Mouse (Mus musculus) C2C12 (cell line): ENCODE results near the gene 4930503B20Rik. TPM values are rescaled to one million over a fixed set of nuclear protein-coding genes. Genes with fewer than 3 reads are reported as not detected.

ENCODE experiments used
- H3K27me3 ChIP-seq: one replicate; pipeline ENCODE4 v1.6.1; 2011; ENCODE audit not compliant: control insufficient read depth, insufficient read depth, insufficient read length
- H3K36me3 ChIP-seq: one replicate; pipeline ENCODE4 v1.6.1; 2011; ENCODE audit not compliant: control insufficient read depth, insufficient read depth
- H3K4me3 ChIP-seq: one replicate; pipeline ENCODE4 v1.5.1; 2011; ENCODE audit warnings: mild to moderate bottlenecking, control low read depth; ENCODE audit not compliant: poor library complexity, insufficient read depth, severe bottlenecking
- H3K79me2 ChIP-seq: one replicate; pipeline ENCODE4 v1.6.1; 2011; ENCODE audit not compliant: control insufficient read depth, insufficient read depth
- H3K79me3 ChIP-seq: one replicate; pipeline ENCODE4 v1.6.1; 2011; ENCODE audit warnings: low read depth, control low read depth
- H3ac ChIP-seq: one replicate; pipeline ENCODE3; 2011; ENCODE audit warnings: low read depth; ENCODE audit not compliant: control insufficient read depth, insufficient read length
- CEBPB ChIP-seq: IDR thresholded peaks from one replicate; pipeline ENCODE4 v1.6.1; 2011; ENCODE audit warnings: low read depth, mild to moderate bottlenecking, control low read depth, moderate library complexity
- CTCF ChIP-seq: IDR thresholded peaks from one replicate; pipeline ENCODE4 v1.5.1; 2011; ENCODE audit not compliant: control insufficient read depth, insufficient read depth, insufficient read length
- FOSL1 ChIP-seq: IDR thresholded peaks from one replicate; pipeline ENCODE4 v1.8.0; 2011; ENCODE audit warnings: mild to moderate bottlenecking, low read length; ENCODE audit not compliant: poor library complexity, insufficient read depth, severe bottlenecking
- MAX ChIP-seq: IDR thresholded peaks from one replicate; pipeline ENCODE4 v1.6.1; 2011; ENCODE audit warnings: mild to moderate bottlenecking, control low read depth
- MYOD1 ChIP-seq: IDR thresholded peaks from one replicate; pipeline ENCODE4 v1.6.1; 2011; ENCODE audit warnings: low read depth; ENCODE audit not compliant: control insufficient read depth, insufficient read length
- MYOG ChIP-seq: IDR thresholded peaks from one replicate; pipeline ENCODE4 v1.6.1; 2011; ENCODE audit not compliant: control insufficient read depth, insufficient read length; ENCODE audit errors: extremely low read depth
- USF1 ChIP-seq: IDR thresholded peaks from one replicate; pipeline ENCODE4 v1.6.1; 2011; ENCODE audit warnings: low read depth, mild to moderate bottlenecking, control low read depth, moderate library complexity
- polyA plus RNA-seq: library from polyadenylated mRNA; unstranded; fragments of >200 nt; fragmentation: generic; extraction: Trizol; gene quantifications from one replicate; pipeline ENCODE4 v1.2.1, GENCODE M21; 2012; ENCODE audit warnings: missing spikeins

4930503B20Rik gene
- polyA plus RNA-seq, 1 experiment, result not detected

DNA sequence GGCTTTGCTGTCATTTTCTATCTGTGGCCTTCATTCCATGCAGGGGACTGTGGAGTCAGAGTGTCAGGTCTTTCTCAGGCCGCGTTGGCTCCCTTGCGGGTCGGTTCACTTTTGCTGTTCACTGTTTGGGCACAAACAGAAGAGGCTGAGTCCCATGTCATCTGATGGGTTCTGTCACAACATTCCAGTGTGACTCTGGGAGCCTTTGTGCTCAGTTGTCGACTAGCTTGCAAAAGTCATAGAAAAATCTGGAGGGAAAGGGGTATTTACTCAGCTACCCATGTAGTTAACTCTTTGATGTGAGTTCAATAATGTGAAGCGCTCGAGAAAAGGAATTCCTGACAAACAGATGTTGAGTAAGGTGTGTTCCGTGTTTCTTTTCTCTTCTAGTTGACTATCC lies 54.7 kb downstream of the 4930503B20Rik start:
- no peaks in the 10 kb centered on the region for H3K79me2 ChIP-seq
- TF ChIP-seq CEBPB (no peak), MYOD1 (no peak), CTCF (no peak), USF1 (no peak), FOSL1 (no peak), MAX (no peak), MYOG (no peak)

DNA sequence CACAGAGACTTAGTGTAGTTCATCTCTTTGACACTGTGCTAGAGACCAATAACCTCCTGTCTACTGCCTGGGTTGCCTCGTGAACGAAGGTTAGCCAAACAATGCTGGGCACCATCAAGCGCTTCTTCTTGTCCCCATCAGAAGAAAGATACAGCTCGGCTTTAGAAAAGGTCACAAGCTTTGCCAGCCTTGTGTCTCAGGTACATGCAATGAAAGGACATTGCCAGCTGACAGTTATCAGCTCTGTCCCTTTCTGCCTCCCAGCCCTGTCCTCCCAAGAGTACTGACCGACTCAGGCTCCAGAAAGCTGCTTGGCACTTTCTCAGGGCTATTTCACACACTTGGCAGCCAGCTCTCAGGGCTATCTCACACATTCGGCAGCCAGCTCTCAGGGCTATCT lies 55.7 kb downstream of the 4930503B20Rik start:
- H3K79me2 ChIP-seq, result no peaks in the 10 kb centered on the region
- H3K27me3 ChIP-seq, result no peaks in the 10 kb centered on the region
- no peak overlapping the region for H3K4me3 ChIP-seq
- H3ac ChIP-seq, result no peak overlapping the region
- H3K79me3 ChIP-seq, result no peaks in the 10 kb centered on the region
- H3K36me3 ChIP-seq, result no peaks in the 10 kb centered on the region
- no peak for TF ChIP-seq CTCF
- no peak for TF ChIP-seq CEBPB
- TF ChIP-seq MAX, result no peak
- no peak for TF ChIP-seq FOSL1
- no peak for TF ChIP-seq MYOG
- no peak for TF ChIP-seq MYOD1
- TF ChIP-seq USF1, result no peak

More for the DNA sequence above, 54.7 kb downstream of the 4930503B20Rik start:
- H3ac ChIP-seq, result no peak overlapping the region
- H3K27me3 ChIP-seq, result no peaks in the 10 kb centered on the region
- H3K4me3 ChIP-seq, result no peak overlapping the region
- H3K79me3 ChIP-seq, result no peaks in the 10 kb centered on the region
- H3K36me3 ChIP-seq, result no peaks in the 10 kb centered on the region

Other genes starting within 250 kb of the 4930503B20Rik start
- 9.5 TPM for gene Ssx2ip, start 246.7 kb downstream of the 4930503B20Rik start, polyA plus RNA-seq
- 1.5 TPM for gene Ctbs, start 201.5 kb downstream of the 4930503B20Rik start, polyA plus RNA-seq
- gene Spata1, start 151.6 kb downstream of the 4930503B20Rik start, polyA plus RNA-seq, result 0.56 TPM
- 342 TPM for gene Gng5, start 151.5 kb downstream of the 4930503B20Rik start, polyA plus RNA-seq
- gene Rpf1, start 129.9 kb downstream of the 4930503B20Rik start, polyA plus RNA-seq, result 19.5 TPM
- not detected for gene Uox, start 80.9 kb downstream of the 4930503B20Rik start, polyA plus RNA-seq
- not detected for gene Dnase2b, start 35.7 kb downstream of the 4930503B20Rik start, polyA plus RNA-seq
- 0.06 TPM for gene Samd13, start 34.3 kb upstream of the 4930503B20Rik start, polyA plus RNA-seq
- 15.1 TPM for gene Prkacb, start 161.7 kb upstream of the 4930503B20Rik start, polyA plus RNA-seq
- gene Ttll7, start 201.1 kb upstream of the 4930503B20Rik start, polyA plus RNA-seq, result 6.4 TPM